Mouse (Mus musculus) MEL (cell line): ENCODE results near the gene Zfp568. TPM values are rescaled to one million over a fixed set of nuclear protein-coding genes. Genes with fewer than 3 reads are reported as not detected.

Experiments used
- DNase-seq: peaks from one replicate; pipeline ENCODE4 v3.0.0; 2011; ENCODE audit warnings: low read depth, low spot score
- H3K27ac ChIP-seq: 2 replicates; pipeline ENCODE4 v1.5.1; 2012; ENCODE audit warnings: low read depth, mild to moderate bottlenecking, control low read depth, low read length, moderate library complexity; ENCODE audit not compliant: control insufficient read depth
- H3K27me3 ChIP-seq, 2 experiments: fragments of 150-350 bp in 1 of 2; sonication (generic) in 1 of 2; 2 replicates each; pipeline ENCODE4 v1.6.1; 2012; ENCODE audit warnings: low read length in 2 of 2, mild to moderate bottlenecking in 2 of 2, improper control_type of control experiment in 1 of 2, moderate library complexity in 1 of 2; ENCODE audit not compliant: insufficient read depth in 2 of 2, control insufficient read depth in 1 of 2
- H3K36me3 ChIP-seq, 2 experiments: 2 replicates each; pipeline ENCODE4 v1.6.1; 2012 to 2014; ENCODE audit warnings: low read length in 2 of 2, improper control_type of control experiment in 1 of 2, inconsistent platforms in 1 of 2, mild to moderate bottlenecking in 1 of 2; ENCODE audit not compliant: insufficient read depth in 2 of 2, control insufficient read depth in 1 of 2
- H3K4me1 ChIP-seq, 2 experiments: fragments of 150-350 bp in 1 of 2; sonication (generic) in 1 of 2; 2 replicates each; pipeline ENCODE4 v1.6.1; 2012; ENCODE audit warnings: low read length in 2 of 2, improper control_type of control experiment in 1 of 2, mild to moderate bottlenecking in 1 of 2; ENCODE audit not compliant: insufficient read depth in 2 of 2, control insufficient read depth in 1 of 2
- H3K4me3 ChIP-seq, 2 experiments: fragments of 150-350 bp in 1 of 2; sonication (generic) in 1 of 2; 2 replicates each; pipeline ENCODE4 v1.5.1; 2012; ENCODE audit warnings: low read depth in 2 of 2, low read length in 2 of 2, mild to moderate bottlenecking in 2 of 2, moderate library complexity in 2 of 2, control low read depth in 1 of 2, improper control_type of control experiment in 1 of 2; ENCODE audit not compliant: control insufficient read depth in 1 of 2, insufficient read depth in 1 of 2
- H3K79me2 ChIP-seq: 2 replicates; pipeline ENCODE4 v1.6.1; 2012; ENCODE audit warnings: mild to moderate bottlenecking, low read length, moderate library complexity; ENCODE audit not compliant: control insufficient read depth, poor library complexity, insufficient read depth
- H3K9ac ChIP-seq: 2 replicates; pipeline ENCODE4 v1.6.1; 2012; ENCODE audit warnings: low read depth, mild to moderate bottlenecking, control low read depth, low read length, moderate library complexity; ENCODE audit not compliant: control insufficient read depth, poor library complexity, severe bottlenecking
- H3K9me3 ChIP-seq: fragments of 150-350 bp; sonication (generic); replicated peaks from 2 replicates; pipeline ENCODE4 v1.6.1; 2012; ENCODE audit warnings: mild to moderate bottlenecking, low read length, improper control_type of control experiment, moderate library complexity; ENCODE audit not compliant: insufficient read depth
- BHLHE40 ChIP-seq: IDR thresholded peaks from 2 replicates; pipeline ENCODE4 v1.6.1; 2012; ENCODE audit warnings: low read depth, mild to moderate bottlenecking, inconsistent platforms, low read length, improper control_type of control experiment, borderline replicate concordance
- CHD2 ChIP-seq: IDR thresholded peaks from 2 replicates; pipeline ENCODE4 v1.6.1; 2011; ENCODE audit warnings: low read length, improper control_type of control experiment
- CTCF ChIP-seq, 3 experiments: IDR thresholded peaks in 2 of 3; conservative IDR thresholded peaks in 1 of 3; 2 replicates each; pipeline ENCODE4 v1.5.1; 2011 to 2012; ENCODE audit warnings: low read length in 3 of 3, low read depth in 2 of 3, mild to moderate bottlenecking in 2 of 3, improper control_type of control experiment in 1 of 3, inconsistent platforms in 1 of 3, mixed read lengths in 1 of 3, moderate library complexity in 1 of 3; ENCODE audit not compliant: control insufficient read depth in 1 of 3, insufficient read depth in 1 of 3, poor library complexity in 1 of 3, severe bottlenecking in 1 of 3
- E2F4 ChIP-seq: IDR thresholded peaks from 2 replicates; pipeline ENCODE4 v1.6.1; 2011; ENCODE audit warnings: low read depth, low read length, improper control_type of control experiment, borderline replicate concordance
- ELF1 ChIP-seq: IDR thresholded peaks from 2 replicates; pipeline ENCODE4 v1.6.1; 2014; ENCODE audit warnings: low read depth, mild to moderate bottlenecking, inconsistent platforms, low read length, improper control_type of control experiment, moderate library complexity
- EP300 ChIP-seq, 2 experiments: IDR thresholded peaks; 2 replicates each; pipeline ENCODE4 v1.6.1; 2011; ENCODE audit warnings: improper control_type of control experiment in 2 of 2, low read length in 2 of 2, low read depth in 1 of 2, mild to moderate bottlenecking in 1 of 2
- ETS1 ChIP-seq: IDR thresholded peaks from 2 replicates; pipeline ENCODE4 v1.6.1; 2012; ENCODE audit warnings: low read depth, mild to moderate bottlenecking, inconsistent platforms, low read length, improper control_type of control experiment, moderate library complexity
- GABPA ChIP-seq: IDR thresholded peaks from 2 replicates; pipeline ENCODE4 v1.6.1; 2012; ENCODE audit warnings: low read depth, mild to moderate bottlenecking, inconsistent platforms, low read length, improper control_type of control experiment, moderate library complexity
- GATA1 ChIP-seq: IDR thresholded peaks from 2 replicates; pipeline ENCODE4 v1.6.1; 2011; ENCODE audit warnings: low read depth, low read length, improper control_type of control experiment
- KAT2A ChIP-seq: conservative IDR thresholded peaks from 2 replicates; pipeline ENCODE4 v1.6.1; 2012; ENCODE audit warnings: low read depth, low read length, improper control_type of control experiment, inconsistent platforms
- MAFK ChIP-seq: IDR thresholded peaks from 2 replicates; pipeline ENCODE4 v1.6.1; 2011; ENCODE audit warnings: low read depth, mild to moderate bottlenecking, low read length, improper control_type of control experiment, borderline replicate concordance
- MXI1 ChIP-seq: IDR thresholded peaks from 2 replicates; pipeline ENCODE4 v1.6.1; 2011; ENCODE audit warnings: mild to moderate bottlenecking, low read depth, low read length, improper control_type of control experiment
- MYB ChIP-seq: IDR thresholded peaks from 2 replicates; pipeline ENCODE4 v1.6.1; 2011; ENCODE audit warnings: mild to moderate bottlenecking, low read depth, low read length, improper control_type of control experiment
- MYC ChIP-seq: IDR thresholded peaks from 2 replicates; pipeline ENCODE4 v1.6.1; 2011; ENCODE audit warnings: low read depth, mild to moderate bottlenecking, low read length, improper control_type of control experiment, moderate library complexity
- NELFE ChIP-seq: IDR thresholded peaks from 2 replicates; pipeline ENCODE4 v1.6.1; 2011; ENCODE audit warnings: low read depth, low read length, improper control_type of control experiment
- NRF1 ChIP-seq: IDR thresholded peaks from 2 replicates; pipeline ENCODE4 v1.6.1; 2014; ENCODE audit warnings: low read depth, mild to moderate bottlenecking, inconsistent platforms, low read length, improper control_type of control experiment, moderate library complexity; ENCODE audit not compliant: poor library complexity, insufficient read depth, severe bottlenecking
- POLR2A ChIP-seq, 2 experiments: IDR thresholded peaks; 2 replicates each; pipeline ENCODE4 v1.6.1; 2011 to 2012; ENCODE audit warnings: low read length in 2 of 2, mild to moderate bottlenecking in 2 of 2, control low read depth in 1 of 2, improper control_type of control experiment in 1 of 2, low read depth in 1 of 2, moderate library complexity in 1 of 2; ENCODE audit not compliant: control insufficient read depth in 1 of 2, insufficient read depth in 1 of 2, poor library complexity in 1 of 2
- POLR2AphosphoS2 ChIP-seq: IDR thresholded peaks from 2 replicates; pipeline ENCODE4 v1.6.1; 2011; ENCODE audit warnings: low read length, improper control_type of control experiment
- RAD21 ChIP-seq: IDR thresholded peaks from 2 replicates; pipeline ENCODE4 v1.6.1; 2011; ENCODE audit warnings: mild to moderate bottlenecking, low read depth, low read length, improper control_type of control experiment
- SIN3A ChIP-seq: IDR thresholded peaks from 2 replicates; pipeline ENCODE4 v1.6.1; 2012; ENCODE audit warnings: low read length, improper control_type of control experiment, inconsistent platforms
- TAL1 ChIP-seq: IDR thresholded peaks from 2 replicates; pipeline ENCODE4 v1.6.1; 2012; ENCODE audit warnings: mild to moderate bottlenecking, inconsistent platforms, low read length, moderate library complexity, mixed read lengths
- TBP ChIP-seq: IDR thresholded peaks from 2 replicates; pipeline ENCODE4 v1.8.0; 2011; ENCODE audit warnings: low read depth, low read length, improper control_type of control experiment
- TCF12 ChIP-seq: IDR thresholded peaks from 2 replicates; pipeline ENCODE4 v1.6.1; 2014; ENCODE audit warnings: low read depth, mild to moderate bottlenecking, inconsistent platforms, low read length, improper control_type of control experiment, moderate library complexity
- ZKSCAN1 ChIP-seq: IDR thresholded peaks from 2 replicates; pipeline ENCODE4 v1.6.1; 2012; ENCODE audit warnings: low read depth, mild to moderate bottlenecking, inconsistent platforms, low read length, improper control_type of control experiment, moderate library complexity
- polyA plus RNA-seq, 2 experiments: library from polyadenylated mRNA; stranded (reverse) in 1 of 2; unstranded in 1 of 2; fragments of >175 nt in 1 of 2; fragments of >200 nt in 1 of 2; gene quantifications; 2 replicates each; pipeline versions ENCODE4 v1.2.1 to v1.2.4; 2012; ENCODE audit warnings: low replicate concordance in 2 of 2, low read depth in 1 of 2; ENCODE audit not compliant: insufficient read length in 2 of 2, insufficient read depth in 1 of 2, missing spikeins in 1 of 2
- total RNA-seq: library from RNA; depleted of rRNA; stranded (reverse); fragments of 300-350 nt; gene quantifications from 2 replicates; pipeline ENCODE4 v1.2.3, GENCODE M21; 2012

Zfp568 gene
- total and polyA plus RNA-seq, 3 experiments, result 12.5 to 141 (median 15.4) TPM

GRCm38 (mm10) chr7:29942740-29943139 lies 41.0 kb upstream of the Zfp568 start:
- no peaks in the 10 kb centered on the region for H3K27me3 ChIP-seq
- H3K4me3 ChIP-seq, result no peak overlapping the region
- no peak overlapping the region for H3K27ac ChIP-seq
- H3K9me3 ChIP-seq, result no peaks in the 10 kb centered on the region
- DNase-seq, result no peak
- H3K36me3 ChIP-seq, result no peaks in the 10 kb centered on the region
- no peak overlapping the region for H3K9ac ChIP-seq
- no peaks in the 10 kb centered on the region for H3K79me2 ChIP-seq
- TF ChIP-seq TBP (no peak), ELF1 (no peak), GABPA (no peak), KAT2A (no peak), NRF1 (no peak), MXI1 (no peak), POLR2AphosphoS2 (no peak), CTCF (IDR thresholded peaks at IDR 0.05 in 2 of 3, conservative IDR thresholded peaks at IDR 0.05 in 1 of 3; ENCODE audit: control insufficient read depth in 1 of 3, insufficient read depth in 1 of 3, low read depth in 2 of 3, low read length in 3 of 3, poor library complexity in 1 of 3, severe bottlenecking in 1 of 3) (no peak), E2F4 (no peak), TCF12 (no peak), MYB (no peak), ETS1 (no peak), NELFE (no peak), BHLHE40 (no peak), GATA1 (no peak), MAFK (no peak), RAD21 (no peak), POLR2A (IDR thresholded peaks at IDR 0.05; ENCODE audit: control insufficient read depth in 1 of 2, insufficient read depth in 1 of 2, low read depth in 1 of 2, low read length in 2 of 2, poor library complexity in 1 of 2) (no peak), MYC (no peak)
- TF ChIP-seq, all 39 proteins: peak for 0
- H3K4me1 ChIP-seq, result no peaks in the 10 kb centered on the region

- Histone ChIP-seq H3K9ac (no peak overlapping the region), H3K27me3 (no peaks in the 10 kb centered on the region)
Observed at GRCm38 (mm10) chr7:29943720-29944119, 40.0 kb upstream of the Zfp568 start.

More at GRCm38 (mm10) chr7:29943720-29944119, 40.0 kb upstream of the Zfp568 start:
- Histone ChIP-seq H3K36me3 (no peaks in the 10 kb centered on the region), H3K79me2 (no peaks in the 10 kb centered on the region), H3K27ac (no peak overlapping the region), H3K4me3 (no peak overlapping the region), H3K4me1 (no peaks in the 10 kb centered on the region), H3K9me3 (no peaks in the 10 kb centered on the region)
- DNase-seq, result no peak
- TF ChIP-seq MYC (no peak), POLR2A (IDR thresholded peaks at IDR 0.05; ENCODE audit: control insufficient read depth in 1 of 2, insufficient read depth in 1 of 2, low read depth in 1 of 2, low read length in 2 of 2, poor library complexity in 1 of 2) (no peak), TAL1 (no peak), TBP (no peak), MYB (no peak), SIN3A (no peak), EP300 (IDR thresholded peaks at IDR 0.05; ENCODE audit: low read depth in 1 of 2, low read length in 2 of 2) (no peak), KAT2A (no peak), CTCF (IDR thresholded peaks at IDR 0.05 in 2 of 3, conservative IDR thresholded peaks at IDR 0.05 in 1 of 3; ENCODE audit: control insufficient read depth in 1 of 3, insufficient read depth in 1 of 3, low read depth in 2 of 3, low read length in 3 of 3, poor library complexity in 1 of 3, severe bottlenecking in 1 of 3) (no peak), ZKSCAN1 (no peak), CHD2 (no peak)
